8 mouse cellular contexts compared by ENCODE assay signal in genomic region chr11:82780983-82781903, GRCm38 (mm10). TPM values are rescaled to one million over a fixed set of nuclear protein-coding genes. Genes with fewer than 3 reads are reported as not detected.
A peak's percentile ranks its signal among the peaks of the same experiment; 100 is the strongest.
DNase-seq lines count a peak whose midpoint lies in the region; ATAC-seq and TF ChIP-seq lines count a peak whose summit lies in the region.

Gene Lig3 (plus strand): TSS chr11:82781108.

- no peaks in the 10 kb centered on the region for H3K9me3 ChIP-seq in ES-E14 (ENCODE audit: control insufficient read depth, insufficient read depth, low read depth, low read length)
- H3K9me3 ChIP-seq in forebrain, embryonic 15.5 days: no peaks in the 10 kb centered on the region

- DNase-seq in ES-E14 (ENCODE audit: low read depth, low spot score): peak; percentile 92
- peak; percentile 93 for DNase-seq in cerebellum, adult 11-12 months
- peak; percentile 89 for DNase-seq in heart, postnatal 25 days (ENCODE audit: low spot score)
- DNase-seq in layer of hippocampus, adult 18-20 months (ENCODE audit: low spot score in 2 of 2): peak; percentile 88 to 96
- DNase-seq in lung, adult 2 months: peak; percentile 94
- peak; percentile 85 to 91 for DNase-seq in thymus, adult 18-20 months

- H3K4me1 ChIP-seq in ES-E14 (ENCODE audit: control insufficient read depth in 2 of 2, insufficient read depth in 2 of 2, low read length in 2 of 2, poor library complexity in 1 of 2): peaks cover 0 to 2% of the 10 kb centered on the region in 2 experiments; a peak in 1 of 4 replicates
- peaks cover 25% of the 10 kb centered on the region for H3K4me1 ChIP-seq in forebrain, embryonic 15.5 days
- peaks cover 2% of the 10 kb centered on the region; the same call in 1 of the 2 replicates for H3K4me1 ChIP-seq in lung, adult 2 months (ENCODE audit: control insufficient read depth, insufficient read depth, low read length)

- no peak for TF ChIP-seq CTCF in lung, adult 2 months (IDR thresholded peaks at IDR 0.05; ENCODE audit: insufficient read depth, low read length)

- peak; percentile 80; the same call in 1 of the 2 replicates for TF ChIP-seq POLR2A in lung, adult 2 months (IDR thresholded peaks at IDR 0.05; ENCODE audit: borderline replicate concordance, extremely low read depth, low read depth, low read length)

- peak within 1 kb of the TSS; percentile 83 for H3K27ac ChIP-seq in ES-E14 (ENCODE audit: insufficient read depth, low read depth, low read length, poor library complexity, severe bottlenecking)
- H3K27ac ChIP-seq in forebrain, embryonic 15.5 days (replicated peaks): peak within 1 kb of the TSS; percentile 95

- intact Hi-C loops in heart, postnatal 25 days (cut with DNase I): loop anchor here (10.0 kb wide), 1 partner anchor 514 kb away; the partner anchor contains the start of gene Ap2b1

- H3K9ac ChIP-seq in ES-E14 (ENCODE audit: insufficient read depth, low read depth, low read length, poor library complexity, severe bottlenecking): peak within 1 kb of the TSS; percentile 97
- H3K9ac ChIP-seq in forebrain, embryonic 15.5 days (replicated peaks): peak within 1 kb of the TSS; percentile 95

- in situ Hi-C loops in ES-E14 (cut with MboI; ENCODE audit: low sequenced_read_pairs in 2 of 2, unreplicated experiment in 2 of 2): no loop called here

- ATAC-seq in forebrain, embryonic 15.5 days (replicated peaks): peak; percentile 96
- ATAC-seq in neutrophil, adult 5-6 weeks (ENCODE audit: extremely low read depth, insufficient number of reproducible peaks, low FRiP score, poor library complexity, severe bottlenecking): peak; percentile 89

- under 1% methylated on average over 75 of the region's 90 CpGs for WGBS in forebrain, embryonic 15.5 days
- WGBS in lung, adult 2 months: under 1% methylated on average over 85 of the region's 90 CpGs

- H3K4me2 ChIP-seq in forebrain, embryonic 15.5 days (replicated peaks): peak within 1 kb of the TSS; percentile 74

- H3K4me3 ChIP-seq in ES-E14 (ENCODE audit: insufficient read depth in 1 of 2, low read depth in 1 of 2, low read length in 2 of 2, poor library complexity in 1 of 2, severe bottlenecking in 1 of 2): peak within 1 kb of the TSS; percentile 75 to 97
- peak within 1 kb of the TSS; percentile 87 for H3K4me3 ChIP-seq in forebrain, embryonic 15.5 days
- H3K4me3 ChIP-seq in lung, adult 2 months (replicated peaks; ENCODE audit: extremely low read depth, low read depth, low read length): peak within 1 kb of the TSS; percentile 85

- H3K36me3 ChIP-seq in ES-E14 (ENCODE audit: control insufficient read depth, insufficient read depth, low read length, poor library complexity, severe bottlenecking): peaks cover 11% of the 10 kb centered on the region
- H3K36me3 ChIP-seq in forebrain, embryonic 15.5 days: peaks cover 29% of the 10 kb centered on the region

- no peaks in the 10 kb centered on the region for H3K27me3 ChIP-seq in forebrain, embryonic 15.5 days

TF ChIP-seq in ES-E14, 5 proteins besides CTCF, POLR2A, EP300 and RAD21:
- TF ChIP-seq HCFC1 (IDR thresholded peaks at IDR 0.05; ENCODE audit: borderline replicate concordance, insufficient read depth, low read length): peak; percentile 38; the same call in 1 of the 2 replicates
- no peak for TF ChIP-seq CHD2 (IDR thresholded peaks at IDR 0.05; ENCODE audit: low read depth, low read length)

RNA-seq across cellular contexts. Expression of gene Lig3, which starts in this region (rescaled TPM):
- total RNA-seq in ES-E14 (2012; rRNA removed): 66.5 and 79.1 TPM in 2 replicates
- 33.7 and 35.1 TPM in 2 replicates for polyA plus RNA-seq in forebrain, embryonic 15.5 days (2015; fragmentation: Nextera tagmentation; extraction: Ambion mirVana)
- total RNA-seq in heart, postnatal 25 days (2021): 10 to 100 TPM; 17.9 to 21.5 TPM
- 10 to 100 TPM; 20.7 to 22.4 TPM for total RNA-seq in layer of hippocampus, adult 18-20 months (2021)
- polyA plus RNA-seq in lung, adult 2 months (2012; rRNA removed): 6.9 and 10.4 TPM in 2 replicates
- total RNA-seq in neutrophil, adult 5-6 weeks (2017): 21.4 and 34.8 TPM in 2 replicates

Comparison
In these comparisons a context has a peak if more than half of its experiments do, and no peak if none do; other contexts are left out.
1. Peak in every context shown above with its lines: DNase-seq, ATAC-seq, H3K4me3 ChIP-seq and H3K27ac ChIP-seq.